Mouse (Mus musculus) limb, embryonic 13.5 days (tissue): ENCODE data around the gene Slc25a22. TPM values are rescaled to one million over a fixed set of nuclear protein-coding genes. Genes with fewer than 3 reads are reported as not detected.
A peak's percentile ranks its signal among the peaks of the same experiment; 100 is the strongest.
"Not testable (repeated sequence)": the region's sequence is repeated elsewhere in the genome, so short reads cannot be mapped to it uniquely, and the experiment has no call there.

Experiments used
- ATAC-seq: fragments of 200-750 bp; cut with Nextera tagmentation; 2 replicates; pipeline ENCODE4 v1.8.0; 2017; ENCODE audit warnings: low read depth, moderate number of reproducible peaks, moderate TSS enrichment; ENCODE audit not compliant: low FRiP score
- H3K27ac ChIP-seq: fragments of 300-500 bp; sonication (generic); 2 replicates; pipeline ENCODE4 v1.5.1; 2015; ENCODE audit warnings: inconsistent platforms, mild to moderate bottlenecking, moderate library complexity
- H3K27me3 ChIP-seq: fragments of 300-500 bp; sonication (generic); 2 replicates; pipeline ENCODE4 v1.6.1; 2015; ENCODE audit warnings: mild to moderate bottlenecking, inconsistent platforms
- H3K36me3 ChIP-seq: fragments of 300-500 bp; sonication (generic); 2 replicates; pipeline ENCODE4 v1.6.1; 2015; ENCODE audit warnings: inconsistent platforms, mild to moderate bottlenecking, moderate library complexity
- H3K4me1 ChIP-seq: fragments of 300-500 bp; sonication (generic); 2 replicates; pipeline ENCODE4 v1.6.1; 2015; ENCODE audit warnings: inconsistent platforms
- H3K4me2 ChIP-seq: fragments of 300-500 bp; sonication (generic); replicated peaks from 2 replicates; pipeline ENCODE4 v1.6.1; 2015; ENCODE audit warnings: inconsistent platforms, mild to moderate bottlenecking, moderate library complexity
- H3K4me3 ChIP-seq: fragments of 300-500 bp; sonication (generic); 2 replicates; pipeline ENCODE4 v1.5.1; 2015; ENCODE audit warnings: moderate library complexity, mild to moderate bottlenecking, inconsistent platforms
- H3K9ac ChIP-seq: fragments of 300-500 bp; sonication (generic); 2 replicates; pipeline ENCODE4 v1.6.1; 2015; ENCODE audit warnings: mild to moderate bottlenecking, inconsistent platforms
- H3K9me3 ChIP-seq: fragments of 300-500 bp; sonication (generic); 2 replicates; pipeline ENCODE4 v1.6.1; 2016; ENCODE audit warnings: inconsistent platforms
- WGBS: fragments of 180-500 bp; shearing (Covaris S2); methylation state at CpG from one replicate; pipeline ENCODE4 v1.1.7; 2015; 5-methylcytosine and 5-hydroxymethylcytosine counted together
- polyA plus RNA-seq: library from polyadenylated mRNA; unstranded; fragments of >200 nt; fragmentation: Nextera tagmentation; extraction: Ambion mirVana; gene quantifications from 2 replicates; pipeline ENCODE4 v1.2.1, GENCODE M21; 2015

Slc25a22 gene
- polyA plus RNA-seq, 1 experiment from 2014 or later = 39.3 TPM

GRCm38 (mm10) chr7:141454967-141455551 lies 17.4 kb upstream of the Slc25a22 start, which contains the start of gene Pnpla2:
Pnpla2 (plus strand) TSS chr7:141455198.
- H3K27me3 ChIP-seq = peaks cover 19% of the 10 kb centered on the region
- ATAC-seq = peak; percentile 88
- peak within 1 kb of the TSS; percentile 72 for H3K9ac ChIP-seq
- H3K9me3 ChIP-seq = no peaks in the 10 kb centered on the region
- H3K4me3 ChIP-seq = peak within 1 kb of the TSS; percentile 66
- H3K36me3 ChIP-seq = peaks cover 27% of the 10 kb centered on the region
- H3K4me1 ChIP-seq = peaks cover 9% of the 10 kb centered on the region
- H3K4me2 ChIP-seq = peak within 1 kb of the TSS; percentile 97
- WGBS = under 1% methylated on average over 45 of the region's 45 CpGs
- peak within 1 kb of the TSS; percentile 17; the same call in 1 of the 2 replicates for H3K27ac ChIP-seq

GRCm38 (mm10) chr7:141453636-141454035 lies 15.9 kb upstream of the Slc25a22 start:
- Histone ChIP-seq H3K9ac (no peak overlapping the region), H3K4me1 (peaks cover 14% of the 10 kb centered on the region), H3K4me2 (no peak overlapping the region), H3K27me3 (peaks cover 5% of the 10 kb centered on the region; the same call in 1 of the 2 replicates), H3K36me3 (peaks cover 38% of the 10 kb centered on the region), H3K9me3 (no peaks in the 10 kb centered on the region), H3K27ac (no peak overlapping the region), H3K4me3 (no peak overlapping the region)
- 57% methylated on average over 2 of the region's 2 CpGs for WGBS
- no peak for ATAC-seq

- H3K27me3 ChIP-seq = peaks cover 4% of the 10 kb centered on the region; the same call in 1 of the 2 replicates
- no peak overlapping the region for H3K4me3 ChIP-seq
- no peaks in the 10 kb centered on the region for H3K9me3 ChIP-seq
- no peak overlapping the region for H3K27ac ChIP-seq
- no peak overlapping the region for H3K9ac ChIP-seq
- no peak overlapping the region for H3K4me2 ChIP-seq
- no peak for ATAC-seq
- H3K36me3 ChIP-seq = peaks cover 40% of the 10 kb centered on the region
- H3K4me1 ChIP-seq = peaks cover 20% of the 10 kb centered on the region
These were observed 14.2 kb upstream of the Slc25a22 start for GRCm38 (mm10) chr7:141451928-141452327.

- peak; percentile 92 for ATAC-seq
These were observed 9.7 kb upstream of the Slc25a22 start, which contains the start of gene Rplp2 for GRCm38 (mm10) chr7:141447110-141447991. Rplp2 (plus strand) TSS chr7:141447370.

GRCm38 (mm10) chr7:141446374-141446773 lies 8.7 kb upstream of the Slc25a22 start:
- 83% methylated on average over 3 of the region's 3 CpGs for WGBS
- not testable (repeated sequence) for H3K27me3 ChIP-seq, H3K27ac ChIP-seq, H3K9me3 ChIP-seq, ATAC-seq, H3K9ac ChIP-seq
- Histone ChIP-seq H3K36me3 (peaks cover 41% of the 10 kb centered on the region), H3K4me2 (0 out of 2 replicates have a peak overlapping the region, but pooled peaks have one; percentile 76), H3K4me1 (peaks cover 36% of the 10 kb centered on the region), H3K4me3 (peak overlapping the region; percentile 87; the same call in 1 of the 2 replicates)

More at GRCm38 (mm10) chr7:141447110-141447991, 9.7 kb upstream of the Slc25a22 start, which contains the start of gene Rplp2:
- Histone ChIP-seq H3K4me3 (peak within 1 kb of the TSS; percentile 87), H3K9ac (peak within 1 kb of the TSS; percentile 93), H3K36me3 (peaks cover 40% of the 10 kb centered on the region), H3K4me1 (peaks cover 30% of the 10 kb centered on the region), H3K27me3 (no peaks in the 10 kb centered on the region), H3K9me3 (no peaks in the 10 kb centered on the region), H3K27ac (peak within 1 kb of the TSS; percentile 56), H3K4me2 (peak within 1 kb of the TSS; percentile 76)
- WGBS = under 1% methylated on average over 63 of the region's 63 CpGs

DNA sequence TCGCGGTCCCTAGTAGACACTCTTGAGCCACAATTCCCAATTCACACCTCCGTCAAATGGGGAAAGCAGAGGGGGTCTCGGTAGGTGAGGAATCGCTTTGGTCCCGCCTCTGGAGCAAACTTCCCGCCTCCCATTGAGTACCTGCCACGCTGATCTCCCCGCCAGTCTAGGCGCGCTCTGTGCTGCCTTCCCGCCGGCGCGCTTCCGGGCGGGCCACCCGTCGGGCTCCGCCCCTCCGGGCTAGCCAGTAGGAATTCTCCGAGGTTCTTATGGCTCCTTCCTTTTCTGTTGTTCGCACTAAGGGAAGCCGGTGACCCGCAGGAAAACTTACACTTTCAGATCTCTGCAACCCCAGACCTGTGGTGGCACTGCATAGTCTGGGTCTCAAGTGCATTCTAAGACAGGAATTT lies 6.1 kb upstream of the Slc25a22 start, which contains the start of gene Pidd1:
Gene Pidd1, minus strand, starts transcription at position 198 of the 410 bp plus-strand sequence.
- H3K9me3 ChIP-seq = no peaks in the 10 kb centered on the region
- peak within 1 kb of the TSS; percentile 88 for H3K4me2 ChIP-seq
- H3K4me1 ChIP-seq = peaks cover 40% of the 10 kb centered on the region
- under 1% methylated on average over 25 of the region's 25 CpGs for WGBS
- peak within 1 kb of the TSS; percentile 75 for H3K9ac ChIP-seq
- no peaks in the 10 kb centered on the region for H3K27me3 ChIP-seq
- peak within 1 kb of the TSS; percentile 73 for H3K27ac ChIP-seq
- peak; percentile 33 for ATAC-seq
- H3K4me3 ChIP-seq = peak within 1 kb of the TSS; percentile 52
- H3K36me3 ChIP-seq = peaks cover 41% of the 10 kb centered on the region

DNA sequence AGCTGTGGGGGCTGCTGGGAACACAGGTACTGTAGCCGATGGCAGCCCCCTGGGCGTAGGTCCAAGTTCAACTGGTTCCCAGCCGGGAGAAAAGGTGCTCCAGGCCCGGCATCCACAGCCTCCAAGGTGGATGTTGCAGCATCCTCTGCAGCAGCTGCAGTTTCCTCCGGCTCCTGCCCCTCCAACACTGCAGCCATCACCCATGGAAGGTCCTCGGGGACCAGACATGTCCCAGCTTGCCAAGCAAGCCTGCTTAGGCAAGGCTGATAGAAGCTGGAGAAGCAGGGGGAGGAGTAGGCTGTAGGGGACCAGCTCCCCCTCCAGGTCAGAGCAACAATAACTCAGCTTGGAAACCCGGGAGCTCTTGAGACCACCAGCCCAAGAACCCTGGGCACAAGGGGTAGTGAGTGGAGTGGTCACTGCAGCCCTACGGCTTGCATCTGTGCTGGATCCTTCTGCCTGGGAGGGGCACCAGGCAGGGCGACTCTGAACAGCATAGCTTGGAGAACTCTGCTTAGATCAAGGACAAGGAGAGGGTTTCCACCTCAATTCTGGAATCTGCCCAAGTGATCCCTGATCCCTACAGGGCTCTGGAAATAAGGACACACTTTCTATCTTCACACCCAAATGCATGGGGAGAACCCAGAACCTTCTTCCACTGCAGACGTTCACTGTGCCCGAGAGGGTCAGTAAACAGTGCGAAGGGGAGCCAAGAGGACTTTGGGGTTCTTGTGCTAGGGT lies 5.6 kb upstream of the Slc25a22 start:
- Histone ChIP-seq H3K4me1 (peaks cover 34% of the 10 kb centered on the region), H3K4me3 (peak overlapping the region; percentile 52), H3K4me2 (peak overlapping the region; percentile 88), H3K9ac (peak overlapping the region; percentile 75), H3K9me3 (no peaks in the 10 kb centered on the region), H3K27ac (peak overlapping the region; percentile 73), H3K36me3 (peaks cover 41% of the 10 kb centered on the region), H3K27me3 (no peaks in the 10 kb centered on the region)
- 18% methylated on average over 12 of the region's 12 CpGs for WGBS
- ATAC-seq = no peak

DNA sequence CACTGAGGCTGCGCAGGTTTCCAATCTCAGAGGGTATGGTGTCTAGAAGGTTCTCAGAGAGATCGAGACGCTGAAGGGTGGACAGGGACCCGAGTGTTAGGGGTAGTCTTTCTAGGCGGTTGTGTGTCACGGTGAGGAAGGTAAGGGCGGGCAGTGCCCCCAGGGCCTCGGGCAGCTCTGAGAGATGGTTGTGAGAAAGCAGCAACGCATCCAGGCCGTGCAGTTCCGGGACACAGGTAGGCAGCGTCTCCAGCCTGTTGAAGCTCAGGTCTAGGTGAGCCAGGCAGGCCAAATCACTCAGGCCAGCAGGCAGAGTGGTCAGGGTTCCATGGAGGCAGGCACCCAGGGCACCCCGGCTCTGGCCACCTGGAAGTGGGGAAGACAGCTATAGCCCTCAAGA lies 4.5 kb upstream of the Slc25a22 start:
- Histone ChIP-seq H3K27me3 (no peaks in the 10 kb centered on the region), H3K27ac (no peak overlapping the region), H3K4me3 (peak overlapping the region; percentile 52), H3K4me2 (peak overlapping the region; percentile 88), H3K36me3 (peaks cover 44% of the 10 kb centered on the region), H3K9me3 (no peaks in the 10 kb centered on the region), H3K9ac (peak overlapping the region; percentile 75), H3K4me1 (peaks cover 32% of the 10 kb centered on the region)
- 92% methylated on average over 13 of the region's 13 CpGs for WGBS
- ATAC-seq = no peak

- no peak overlapping the region for H3K27ac ChIP-seq
- H3K4me3 ChIP-seq = no peak overlapping the region
- no peaks in the 10 kb centered on the region for H3K9me3 ChIP-seq
- H3K4me1 ChIP-seq = peaks cover 39% of the 10 kb centered on the region
- no peaks in the 10 kb centered on the region for H3K27me3 ChIP-seq
- no peak overlapping the region for H3K4me2 ChIP-seq
- ATAC-seq = no peak
- H3K9ac ChIP-seq = peak overlapping the region; percentile 75; the same call in 1 of the 2 replicates
- H3K36me3 ChIP-seq = peaks cover 44% of the 10 kb centered on the region
- 88% methylated on average over 9 of the region's 9 CpGs for WGBS
These were observed 3.8 kb upstream of the Slc25a22 start for GRCm38 (mm10) chr7:141441460-141441859.

- no peak overlapping the region for H3K9ac ChIP-seq
- H3K27me3 ChIP-seq = no peaks in the 10 kb centered on the region
- ATAC-seq = no peak
- H3K4me1 ChIP-seq = peaks cover 47% of the 10 kb centered on the region
- H3K27ac ChIP-seq = no peak overlapping the region
- H3K9me3 ChIP-seq = no peaks in the 10 kb centered on the region
- H3K36me3 ChIP-seq = peaks cover 44% of the 10 kb centered on the region
- 27% methylated on average over 6 of the region's 6 CpGs for WGBS
- H3K4me3 ChIP-seq = no peak overlapping the region
- no peak overlapping the region for H3K4me2 ChIP-seq
These were observed 2.9 kb upstream of the Slc25a22 start for GRCm38 (mm10) chr7:141440613-141441012.

DNA sequence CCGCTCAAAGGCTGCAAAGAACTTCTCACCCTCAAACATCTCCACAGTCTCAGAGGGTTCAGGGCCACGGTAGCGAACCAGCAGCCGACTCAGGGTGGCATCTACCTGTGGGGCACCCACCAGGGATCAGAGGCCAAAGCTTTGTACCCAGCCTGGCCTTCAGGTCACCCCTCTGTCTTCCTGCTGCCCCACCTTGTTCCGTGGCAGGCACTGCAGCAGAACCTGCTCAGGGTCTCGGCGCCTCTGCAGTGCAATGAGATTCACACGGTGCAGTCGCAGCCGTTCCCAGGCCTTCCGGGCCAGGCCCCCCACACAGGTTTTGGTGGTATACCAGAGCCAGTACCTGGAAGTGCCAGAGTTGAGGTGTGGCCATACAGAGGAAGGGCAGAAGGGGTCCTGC lies 2.1 kb upstream of the Slc25a22 start:
- no peak for ATAC-seq
- H3K4me1 ChIP-seq = peaks cover 55% of the 10 kb centered on the region
- H3K4me2 ChIP-seq = no peak overlapping the region
- H3K9ac ChIP-seq = no peak overlapping the region
- WGBS = 95% methylated on average over 11 of the region's 11 CpGs
- H3K36me3 ChIP-seq = peaks cover 44% of the 10 kb centered on the region
- no peaks in the 10 kb centered on the region for H3K9me3 ChIP-seq
- H3K4me3 ChIP-seq = no peak overlapping the region
- H3K27me3 ChIP-seq = no peaks in the 10 kb centered on the region
- H3K27ac ChIP-seq = no peak overlapping the region
